ENCODE assay signal across 8 mouse cellular contexts in genomic region chr1:72536611-72537351, GRCm38 (mm10). TPM values are rescaled to one million over a fixed set of nuclear protein-coding genes. Genes with fewer than 3 reads are reported as not detected.
A peak's percentile ranks its signal among the peaks of the same experiment; 100 is the strongest.
DNase-seq lines count a peak whose midpoint lies in the region; ATAC-seq and TF ChIP-seq lines count a peak whose summit lies in the region.

Gene March4 (minus strand): TSS chr1:72536930.

- no peak for TF ChIP-seq CTCF in liver, postnatal 0 days (IDR thresholded peaks at IDR 0.05; ENCODE audit: low read depth)

- no peak within 1 kb of the TSS for H3K27ac ChIP-seq in embryonic facial prominence, embryonic 14.5 days (replicated peaks; ENCODE audit: low read depth, low read length)
- H3K27ac ChIP-seq in liver, postnatal 0 days (ENCODE audit: low read depth) = no peak within 1 kb of the TSS
- H3K27ac ChIP-seq in neural tube, embryonic 15.5 days (replicated peaks) = peak within 1 kb of the TSS; percentile 90

- intact Hi-C loops in heart, postnatal 14 days (cut with DNase I) = no loop called here

- H3K36me3 ChIP-seq in embryonic facial prominence, embryonic 14.5 days (ENCODE audit: control insufficient read depth, insufficient read depth, low read length) = no peaks in the 10 kb centered on the region
- no peaks in the 10 kb centered on the region for H3K36me3 ChIP-seq in liver, postnatal 0 days (replicated peaks; ENCODE audit: insufficient read depth, low read length)
- H3K36me3 ChIP-seq in neural tube, embryonic 15.5 days = no peaks in the 10 kb centered on the region

- WGBS in embryonic facial prominence, embryonic 14.5 days = 1% methylated on average over 41 of the region's 41 CpGs
- WGBS in liver, postnatal 0 days (ENCODE audit: insufficient replicate concordance) = under 1% methylated on average over 41 of the region's 41 CpGs
- WGBS in neural tube, embryonic 15.5 days = under 1% methylated on average over 36 of the region's 41 CpGs

- peak; percentile 92 for ATAC-seq in embryonic facial prominence, embryonic 14.5 days (ENCODE audit: low read depth)
- ATAC-seq in liver, postnatal 0 days = no peak
- peak; percentile 84 for ATAC-seq in neural tube, embryonic 15.5 days (ENCODE audit: low FRiP score)

- H3K9me3 ChIP-seq in embryonic facial prominence, embryonic 14.5 days (ENCODE audit: control insufficient read depth, low read length) = no peaks in the 10 kb centered on the region
- no peaks in the 10 kb centered on the region for H3K9me3 ChIP-seq in liver, postnatal 0 days (ENCODE audit: low read length)
- no peaks in the 10 kb centered on the region for H3K9me3 ChIP-seq in neural tube, embryonic 15.5 days (replicated peaks)

- H3K4me3 ChIP-seq in embryonic facial prominence, embryonic 14.5 days (ENCODE audit: low read depth, low read length) = peak within 1 kb of the TSS; percentile 33
- H3K4me3 ChIP-seq in liver, postnatal 0 days (ENCODE audit: low read depth, low read length) = no peak within 1 kb of the TSS
- H3K4me3 ChIP-seq in neural tube, embryonic 15.5 days (replicated peaks) = peak within 1 kb of the TSS; percentile 71

- H3K9ac ChIP-seq in embryonic facial prominence, embryonic 14.5 days (ENCODE audit: low read depth, low read length) = no peak within 1 kb of the TSS
- H3K9ac ChIP-seq in liver, postnatal 0 days (replicated peaks) = no peak within 1 kb of the TSS
- peak within 1 kb of the TSS; percentile 93 for H3K9ac ChIP-seq in neural tube, embryonic 15.5 days (replicated peaks)

- TF ChIP-seq EP300 in liver, postnatal 0 days (IDR thresholded peaks at IDR 0.05; ENCODE audit: low read depth) = no peak

- DNase-seq in spleen, postnatal 10 days (ENCODE audit: low spot score in 2 of 2) = peak; percentile 12 to 64
- DNase-seq in spleen, adult 12 weeks (ENCODE audit: low spot score) = no peak
- peak; percentile 84 for DNase-seq in embryonic facial prominence, embryonic 14.5 days (ENCODE audit: low spot score)
- DNase-seq in heart, postnatal 14 days = peak; percentile 74 to 83
- peak; percentile 93 to 94 for DNase-seq in kidney, postnatal 4 days
- peak; percentile 66 for DNase-seq in liver, postnatal 0 days
- DNase-seq in thymus, postnatal 36 days = peak; percentile 28 to 33

- peaks cover 33% of the 10 kb centered on the region for H3K27me3 ChIP-seq in embryonic facial prominence, embryonic 14.5 days (replicated peaks; ENCODE audit: control insufficient read depth, insufficient read depth, low read length)
- peaks cover 27% of the 10 kb centered on the region for H3K27me3 ChIP-seq in liver, postnatal 0 days (ENCODE audit: insufficient read depth, low read length)
- H3K27me3 ChIP-seq in neural tube, embryonic 15.5 days (replicated peaks) = no peaks in the 10 kb centered on the region

- H3K4me1 ChIP-seq in embryonic facial prominence, embryonic 14.5 days (ENCODE audit: control insufficient read depth, insufficient read depth, low read length) = peaks cover 8% of the 10 kb centered on the region; the same call in 1 of the 2 replicates
- peaks cover 3% of the 10 kb centered on the region; the same call in 1 of the 2 replicates for H3K4me1 ChIP-seq in liver, postnatal 0 days (ENCODE audit: insufficient read depth)
- H3K4me1 ChIP-seq in neural tube, embryonic 15.5 days = peaks cover 43% of the 10 kb centered on the region

- peak within 1 kb of the TSS; percentile 61 for H3K4me2 ChIP-seq in embryonic facial prominence, embryonic 14.5 days (ENCODE audit: low read depth, low read length)
- peak within 1 kb of the TSS; percentile 47 for H3K4me2 ChIP-seq in liver, postnatal 0 days (ENCODE audit: low read depth, low read length)
- H3K4me2 ChIP-seq in neural tube, embryonic 15.5 days = peak within 1 kb of the TSS; percentile 76

RNA-seq across cellular contexts. Expression of gene March4, which starts in this region (rescaled TPM):
- 0.17 and 0.42 TPM in 2 replicates for polyA plus RNA-seq in embryonic facial prominence, embryonic 14.5 days (2014; fragmentation: Nextera tagmentation; extraction: Ambion mirVana)
- total RNA-seq in heart, postnatal 14 days (2021) = under 1 TPM in 1 of 2 experiments, not detected in 1; 0.07 TPM
- polyA plus RNA-seq in liver, postnatal 0 days (2015; fragmentation: Nextera tagmentation; extraction: Ambion mirVana) = not detected in 2 replicates
- 8.5 and 9.6 TPM in 2 replicates for polyA plus RNA-seq in neural tube, embryonic 15.5 days (2015; fragmentation: Nextera tagmentation; extraction: Ambion mirVana)

Comparison
In these comparisons a context has a peak if more than half of its experiments do, and no peak if none do; other contexts are left out.
1. Peak in DNase-seq, ATAC-seq, H3K4me3 ChIP-seq and H3K4me2 ChIP-seq in embryonic facial prominence, embryonic 14.5 days; RNA of the gene not detected or under 1 TPM.
2. Peak in DNase-seq in heart, postnatal 14 days; RNA of the gene not detected or under 1 TPM.
3. Peak in DNase-seq and H3K4me2 ChIP-seq in liver, postnatal 0 days; RNA of the gene not detected or under 1 TPM.